Mouse (Mus musculus) spleen, adult 2 months (tissue): ENCODE measurements around the gene Capg.
A peak's percentile ranks its signal among the peaks of the same experiment; 100 is the strongest.

Experiments
- CTCF ChIP-seq: fragments of 200-500 bp; IDR thresholded peaks from 2 replicates; pipeline ENCODE4 v1.5.1; 2011; ENCODE audit warnings: mild to moderate bottlenecking, inconsistent platforms; ENCODE audit not compliant: insufficient read depth, insufficient read length, insufficient replicate concordance; ENCODE audit errors: extremely low read depth
- POLR2A ChIP-seq: fragments of 200-500 bp; IDR thresholded peaks from 2 replicates; pipeline ENCODE4 v1.6.1; 2011; ENCODE audit warnings: low read depth, low read length, inconsistent platforms

DNA sequence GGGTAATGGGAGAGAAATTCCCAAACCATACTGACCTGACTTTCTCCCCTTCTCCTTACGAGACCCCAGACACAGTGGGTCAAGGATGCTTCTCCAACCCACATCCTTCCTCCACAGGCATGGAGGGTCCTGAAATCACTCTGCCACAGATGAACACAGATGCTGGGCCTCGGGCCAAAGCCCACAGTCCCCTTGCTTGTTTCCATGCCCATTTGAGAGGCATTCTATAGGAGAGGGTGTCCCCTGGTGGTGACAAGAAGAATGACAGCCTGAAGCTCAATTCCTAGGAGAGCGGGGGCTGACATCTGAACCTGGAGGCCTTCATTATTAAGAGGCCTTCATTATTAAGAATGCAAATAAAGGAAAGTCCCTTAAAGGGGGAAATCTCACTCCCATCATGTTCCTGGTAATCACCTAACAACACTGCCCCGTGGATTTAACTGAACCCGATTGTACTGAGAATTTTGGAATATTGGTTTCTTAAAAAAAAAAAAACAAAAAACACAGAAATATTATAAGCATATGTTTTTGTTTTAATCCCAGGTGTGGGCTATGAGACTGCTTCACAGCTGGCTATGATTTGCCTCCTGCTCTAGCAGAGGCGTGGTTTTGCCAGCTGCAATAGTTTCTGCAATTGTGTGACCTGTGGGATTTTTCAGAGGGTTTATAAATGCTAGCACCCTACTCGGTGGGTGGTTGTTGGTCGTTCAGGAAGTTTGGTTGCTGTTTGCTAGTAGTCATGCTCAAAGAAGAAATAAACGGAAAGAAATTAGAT lies 10.0 kb upstream of the Capg start:
- TF ChIP-seq POLR2A (no peak), CTCF (peak; percentile 87; the same call in 1 of the 2 replicates)
